Mouse (Mus musculus) myocyte (in vitro differentiated cells): ENCODE data around the gene Akr1cl.
"Not testable (repeated sequence)": the region's sequence is repeated elsewhere in the genome, so short reads cannot be mapped to it uniquely, and the experiment has no call there.

Experiments
- CEBPB ChIP-seq: IDR thresholded peaks from 2 replicates; pipeline ENCODE4 v1.6.1; 2011; ENCODE audit warnings: mild to moderate bottlenecking, moderate library complexity; ENCODE audit not compliant: poor library complexity, insufficient read depth, severe bottlenecking
- E2F4 ChIP-seq: IDR thresholded peaks from one replicate; pipeline ENCODE4 v1.6.1; 2011; ENCODE audit warnings: mild to moderate bottlenecking, control low read depth, moderate library complexity; ENCODE audit not compliant: insufficient read depth
- MAX ChIP-seq: IDR thresholded peaks from one replicate; pipeline ENCODE4 v1.6.1; 2011; ENCODE audit warnings: low read depth, mild to moderate bottlenecking, control low read depth
- MYOG ChIP-seq, 3 experiments: IDR thresholded peaks; one replicate each; pipeline ENCODE4 v1.6.1; 2011; ENCODE audit warnings: control low read depth in 2 of 3, low read depth in 2 of 3, mild to moderate bottlenecking in 2 of 3; ENCODE audit not compliant: insufficient read length in 2 of 3, control insufficient read depth in 1 of 3, insufficient read depth in 1 of 3
- POLR2A ChIP-seq: IDR thresholded peaks from one replicate; pipeline ENCODE4 v1.6.1; 2011; ENCODE audit warnings: low read depth, mild to moderate bottlenecking, control low read depth, moderate library complexity; ENCODE audit not compliant: insufficient read length
- TCF3 ChIP-seq: IDR thresholded peaks from one replicate; pipeline ENCODE4 v1.6.1; 2011; ENCODE audit warnings: low read depth, control low read depth; ENCODE audit not compliant: insufficient read length

DNA sequence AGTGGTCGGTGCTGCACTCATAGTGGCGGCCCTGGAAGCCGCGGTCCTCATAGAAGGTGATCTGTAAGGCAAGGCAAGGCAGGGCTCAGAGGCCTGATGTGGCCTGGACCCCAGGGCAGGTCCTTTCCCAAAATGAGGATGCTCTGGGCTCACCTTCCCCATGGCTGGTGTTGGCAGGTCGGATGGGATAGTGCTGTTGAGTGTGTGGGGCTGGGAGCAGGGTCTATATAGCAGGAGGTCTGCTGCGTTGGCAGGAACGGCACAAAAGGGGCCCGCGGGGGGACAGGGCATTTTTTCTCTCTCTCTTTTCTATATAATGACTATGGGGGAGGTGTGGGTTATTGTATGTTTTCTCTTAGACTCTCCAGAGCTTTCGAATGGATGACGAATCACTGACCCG is 18.4 kb upstream of the Akr1cl start, which contains the start of gene Cryge:
- not testable (repeated sequence) for TF ChIP-seq POLR2A; E2F4; MAX; MYOG (IDR thresholded peaks at IDR 0.05; ENCODE audit: control insufficient read depth in 1 of 3, insufficient read depth in 1 of 3, insufficient read length in 2 of 3, low read depth in 2 of 3); TCF3; CEBPB
